Mouse (Mus musculus) neural tube, embryonic 15.5 days (tissue): ENCODE data around the gene Zfp335. TPM values are rescaled to one million over a fixed set of nuclear protein-coding genes. Genes with fewer than 3 reads are reported as not detected.

Experiments
- ATAC-seq: fragments of 200-750 bp; cut with Nextera tagmentation; 2 replicates; pipeline ENCODE4 v1.8.0; 2017; ENCODE audit warnings: mild to moderate bottlenecking, moderate TSS enrichment, moderate library complexity; ENCODE audit not compliant: low FRiP score
- H3K27ac ChIP-seq: fragments of 300-500 bp; sonication (generic); replicated peaks from 2 replicates; pipeline ENCODE4 v1.5.1; 2015; ENCODE audit warnings: mild to moderate bottlenecking, inconsistent platforms
- H3K27me3 ChIP-seq: fragments of 300-500 bp; sonication (generic); replicated peaks from 2 replicates; pipeline ENCODE4 v1.6.1; 2015; ENCODE audit warnings: inconsistent platforms
- H3K36me3 ChIP-seq: fragments of 300-500 bp; sonication (generic); 2 replicates; pipeline ENCODE4 v1.6.1; 2015; ENCODE audit warnings: inconsistent platforms
- H3K4me1 ChIP-seq: fragments of 300-500 bp; sonication (generic); 2 replicates; pipeline ENCODE4 v1.6.1; 2015; ENCODE audit warnings: inconsistent platforms
- H3K4me2 ChIP-seq: fragments of 300-500 bp; sonication (generic); 2 replicates; pipeline ENCODE4 v1.6.1; 2015; ENCODE audit warnings: inconsistent platforms, mild to moderate bottlenecking, moderate library complexity
- H3K4me3 ChIP-seq: fragments of 300-500 bp; sonication (generic); replicated peaks from 2 replicates; pipeline ENCODE4 v1.5.1; 2015; ENCODE audit warnings: mild to moderate bottlenecking, inconsistent platforms
- H3K9ac ChIP-seq: fragments of 300-500 bp; sonication (generic); replicated peaks from 2 replicates; pipeline ENCODE4 v1.6.1; 2015; ENCODE audit warnings: mild to moderate bottlenecking, inconsistent platforms
- H3K9me3 ChIP-seq: fragments of 300-500 bp; sonication (generic); replicated peaks from 2 replicates; pipeline ENCODE4 v1.6.1; 2016; ENCODE audit warnings: inconsistent platforms
- WGBS: fragments of 180-500 bp; shearing (Covaris S2); methylation state at CpG from one replicate; pipeline ENCODE4 v1.1.7; 2015; ENCODE audit warnings: mixed read lengths; 5-methylcytosine and 5-hydroxymethylcytosine counted together
- polyA plus RNA-seq: library from polyadenylated mRNA; unstranded; fragments of >200 nt; fragmentation: Nextera tagmentation; extraction: Ambion mirVana; gene quantifications from 2 replicates; pipeline ENCODE4 v1.2.1, GENCODE M21; 2015

Zfp335 gene
- polyA plus RNA-seq, 1 experiment from 2014 or later: 13.8 TPM

GRCm38 (mm10) chr2:164906071-164906470, 5.5 kb downstream of the Zfp335 start:
- no peak overlapping the region for H3K4me3 ChIP-seq
- H3K27me3 ChIP-seq: no peaks in the 10 kb centered on the region
- peaks cover 81% of the 10 kb centered on the region for H3K36me3 ChIP-seq
- no peaks in the 10 kb centered on the region for H3K9me3 ChIP-seq
- no peak overlapping the region for H3K9ac ChIP-seq
- WGBS: over 99% methylated on average over 4 of the region's 4 CpGs
- no peak for ATAC-seq
- H3K4me2 ChIP-seq: no peak overlapping the region
- H3K4me1 ChIP-seq: peaks cover 19% of the 10 kb centered on the region
- H3K27ac ChIP-seq: no peak overlapping the region

DNA sequence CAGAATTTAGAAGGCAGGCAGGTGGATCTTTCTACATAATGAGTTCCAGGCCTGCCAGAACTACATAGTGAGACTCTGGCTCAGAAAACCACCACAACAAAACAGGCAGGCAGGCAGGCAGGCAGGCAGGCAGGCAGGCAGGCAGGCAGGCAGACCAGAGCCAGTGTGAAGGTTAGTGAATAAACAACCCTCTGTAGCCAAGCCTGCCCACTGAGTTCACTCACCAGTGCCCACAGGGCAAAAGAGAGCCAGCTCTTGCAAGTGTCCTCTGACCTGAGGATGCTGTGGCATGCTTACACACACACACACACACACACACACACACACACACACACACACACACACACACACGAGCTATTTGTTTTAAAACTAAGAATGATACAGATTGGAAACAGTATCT, 8.1 kb downstream of the Zfp335 start:
- H3K27ac ChIP-seq: no peak overlapping the region
- WGBS: 88% methylated on average over 1 of the region's 1 CpGs

GRCm38 (mm10) chr2:164901380-164901779, 10.2 kb downstream of the Zfp335 start:
- no peak overlapping the region for H3K27ac ChIP-seq
- 93% methylated on average over 13 of the region's 13 CpGs for WGBS
- no peak overlapping the region for H3K4me3 ChIP-seq
- no peak for ATAC-seq
- H3K9ac ChIP-seq: no peak overlapping the region
- peaks cover 96% of the 10 kb centered on the region for H3K36me3 ChIP-seq
- no peaks in the 10 kb centered on the region for H3K9me3 ChIP-seq
- H3K4me1 ChIP-seq: no peaks in the 10 kb centered on the region
- no peak overlapping the region for H3K4me2 ChIP-seq
- H3K27me3 ChIP-seq: no peaks in the 10 kb centered on the region

More for the DNA sequence above, 8.1 kb downstream of the Zfp335 start:
- H3K36me3 ChIP-seq: peaks cover 98% of the 10 kb centered on the region
- H3K27me3 ChIP-seq: no peaks in the 10 kb centered on the region
- no peaks in the 10 kb centered on the region for H3K9me3 ChIP-seq
- H3K4me1 ChIP-seq: no peaks in the 10 kb centered on the region
- H3K4me3 ChIP-seq: no peak overlapping the region
- no peak overlapping the region for H3K4me2 ChIP-seq
- no peak for ATAC-seq
- no peak overlapping the region for H3K9ac ChIP-seq

DNA sequence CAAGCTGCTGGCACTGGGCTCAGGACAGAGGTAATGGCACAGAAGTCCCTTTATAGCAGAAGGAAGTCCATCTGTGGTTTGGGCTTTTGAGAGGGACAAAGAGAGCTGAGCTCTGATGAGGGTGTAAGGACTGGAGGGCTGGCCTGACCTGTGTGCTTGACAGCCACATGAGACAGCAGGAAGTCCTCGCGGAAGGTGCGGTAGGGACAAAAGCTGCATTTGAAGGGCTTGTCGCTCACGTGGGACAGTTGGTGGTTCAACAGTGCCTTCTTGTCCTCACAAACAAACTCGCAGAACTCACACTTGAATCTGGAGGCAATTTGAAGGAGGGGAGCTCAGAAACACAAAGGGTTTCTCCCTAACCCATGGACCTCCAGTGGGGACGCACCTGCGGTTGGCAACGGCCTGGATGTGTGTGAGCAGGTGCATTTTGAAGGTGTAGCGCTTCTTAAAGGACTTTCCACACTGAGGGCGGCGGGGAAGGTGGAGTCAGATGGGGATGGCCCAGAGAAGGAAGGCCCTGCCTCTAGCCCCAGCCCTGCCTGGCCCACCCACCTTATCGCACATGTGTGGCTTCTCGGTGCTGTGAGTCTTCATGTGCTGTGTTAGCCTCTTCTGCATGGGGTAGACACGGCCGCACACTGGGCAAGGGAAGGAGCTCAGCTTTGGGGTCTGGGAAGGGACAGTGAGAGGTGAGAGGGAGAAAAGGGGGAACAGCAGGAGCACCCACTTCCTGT, 11.7 kb downstream of the Zfp335 start:
- H3K36me3 ChIP-seq: peaks cover 96% of the 10 kb centered on the region
- 94% methylated on average over 16 of the region's 16 CpGs for WGBS
- H3K9me3 ChIP-seq: no peaks in the 10 kb centered on the region
- H3K27me3 ChIP-seq: no peaks in the 10 kb centered on the region
- H3K27ac ChIP-seq: no peak overlapping the region
- no peak overlapping the region for H3K4me3 ChIP-seq
- no peak for ATAC-seq
- no peaks in the 10 kb centered on the region for H3K4me1 ChIP-seq
- no peak overlapping the region for H3K9ac ChIP-seq
- no peak overlapping the region for H3K4me2 ChIP-seq

- Histone ChIP-seq H3K9ac (no peak overlapping the region), H3K4me1 (no peaks in the 10 kb centered on the region), H3K9me3 (no peaks in the 10 kb centered on the region), H3K4me2 (no peak overlapping the region), H3K27me3 (no peaks in the 10 kb centered on the region), H3K36me3 (peaks cover 95% of the 10 kb centered on the region), H3K4me3 (no peak overlapping the region), H3K27ac (no peak overlapping the region)
- 96% methylated on average over 15 of the region's 15 CpGs for WGBS
- ATAC-seq: no peak
Observed at GRCm38 (mm10) chr2:164899034-164899433, 12.5 kb downstream of the Zfp335 start.

DNA sequence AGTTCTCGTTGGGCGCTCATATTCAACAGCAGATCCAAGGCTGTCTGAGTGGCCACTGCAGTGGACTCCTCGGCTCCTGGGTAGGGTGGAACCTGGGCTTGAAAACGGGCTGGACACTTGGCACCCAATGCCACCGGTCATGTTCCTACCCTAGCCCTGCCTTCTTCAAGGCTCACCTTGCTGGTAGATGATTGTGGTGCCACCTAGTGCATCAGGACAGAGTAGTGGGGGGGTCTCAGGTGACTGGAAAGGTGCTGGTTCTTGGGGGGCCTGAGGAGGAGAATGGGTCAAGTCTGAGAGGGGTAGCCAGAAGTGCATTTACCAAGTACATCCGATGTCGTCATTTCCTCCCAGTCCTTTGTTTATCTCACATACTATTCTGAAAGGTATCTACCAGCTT, 13.5 kb downstream of the Zfp335 start:
- WGBS: 96% methylated on average over 7 of the region's 7 CpGs
- Histone ChIP-seq H3K4me3 (no peak overlapping the region), H3K36me3 (peaks cover 97% of the 10 kb centered on the region), H3K27ac (no peak overlapping the region), H3K9ac (no peak overlapping the region), H3K4me2 (no peak overlapping the region), H3K9me3 (no peaks in the 10 kb centered on the region), H3K4me1 (no peaks in the 10 kb centered on the region), H3K27me3 (no peaks in the 10 kb centered on the region)
- ATAC-seq: no peak

DNA sequence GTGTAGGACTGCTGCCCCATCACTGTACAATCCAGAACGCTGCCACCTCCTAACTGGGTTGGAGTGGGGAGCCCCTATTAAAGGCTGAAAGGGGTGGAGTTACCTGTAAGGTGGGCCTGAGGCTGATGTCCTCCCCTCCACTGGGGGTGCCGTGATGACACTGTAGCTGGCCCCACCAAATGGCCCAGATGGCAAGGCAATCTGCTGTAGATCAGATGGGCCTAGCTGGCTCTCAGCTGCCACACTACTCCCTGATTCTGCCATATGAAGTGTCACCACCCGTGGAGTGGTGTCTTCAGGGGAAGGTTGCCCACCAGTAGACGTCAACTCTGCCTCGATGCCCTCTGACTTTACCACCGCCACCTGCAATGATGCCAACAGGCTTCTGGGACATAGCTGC, 15.7 kb downstream of the Zfp335 start:
- Histone ChIP-seq H3K27ac (no peak overlapping the region), H3K36me3 (peaks cover 97% of the 10 kb centered on the region), H3K27me3 (no peaks in the 10 kb centered on the region), H3K4me2 (no peak overlapping the region), H3K9me3 (no peaks in the 10 kb centered on the region), H3K4me3 (no peak overlapping the region), H3K4me1 (no peaks in the 10 kb centered on the region), H3K9ac (no peak overlapping the region)
- 97% methylated on average over 6 of the region's 6 CpGs for WGBS
- no peak for ATAC-seq

GRCm38 (mm10) chr2:164894644-164895043, 16.9 kb downstream of the Zfp335 start:
- ATAC-seq: no peak
- H3K9me3 ChIP-seq: no peaks in the 10 kb centered on the region
- no peak overlapping the region for H3K4me2 ChIP-seq
- 81% methylated on average over 1 of the region's 1 CpGs for WGBS
- H3K36me3 ChIP-seq: peaks cover 97% of the 10 kb centered on the region
- H3K27ac ChIP-seq: no peak overlapping the region
- H3K4me3 ChIP-seq: no peak overlapping the region
- H3K4me1 ChIP-seq: no peaks in the 10 kb centered on the region
- no peaks in the 10 kb centered on the region for H3K27me3 ChIP-seq
- no peak overlapping the region for H3K9ac ChIP-seq

GRCm38 (mm10) chr2:164894048-164894447, 17.5 kb downstream of the Zfp335 start:
- Histone ChIP-seq H3K27ac (no peak overlapping the region), H3K9me3 (no peaks in the 10 kb centered on the region), H3K36me3 (peaks cover 97% of the 10 kb centered on the region), H3K4me1 (no peaks in the 10 kb centered on the region), H3K27me3 (no peaks in the 10 kb centered on the region), H3K4me3 (no peak overlapping the region), H3K9ac (no peak overlapping the region), H3K4me2 (no peak overlapping the region)
- 62% methylated on average over 5 of the region's 5 CpGs for WGBS
- ATAC-seq: no peak

DNA sequence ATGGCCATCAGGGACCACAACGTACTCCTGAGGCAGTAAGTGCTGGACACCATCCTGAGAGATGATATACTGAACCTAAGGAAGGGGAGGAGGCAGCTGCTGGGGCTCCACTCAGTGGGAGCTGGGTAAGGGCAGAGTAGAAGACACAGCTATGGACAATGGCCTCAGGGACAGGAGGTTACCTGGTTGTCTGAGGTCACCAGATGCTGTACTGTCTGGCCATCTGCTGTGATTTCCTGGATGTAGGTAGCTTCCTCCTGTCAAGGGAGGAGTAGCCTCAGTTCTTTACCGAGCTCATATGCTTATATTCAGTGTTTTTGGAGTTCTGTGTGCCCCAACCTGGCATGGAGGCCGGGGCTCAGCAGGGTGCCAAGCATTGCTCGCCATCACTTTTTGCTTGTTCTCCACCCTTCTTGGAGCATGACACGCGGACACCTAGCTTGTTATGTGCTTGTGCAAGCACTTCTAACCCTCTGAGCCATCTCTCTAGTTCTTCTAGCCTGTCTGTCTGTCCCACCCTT, 18.8 kb downstream of the Zfp335 start:
- Histone ChIP-seq H3K4me2 (no peak overlapping the region), H3K9ac (no peak overlapping the region), H3K4me1 (no peaks in the 10 kb centered on the region), H3K36me3 (peaks cover 97% of the 10 kb centered on the region), H3K27ac (no peak overlapping the region), H3K27me3 (no peaks in the 10 kb centered on the region), H3K9me3 (no peaks in the 10 kb centered on the region), H3K4me3 (no peak overlapping the region)
- 88% methylated on average over 6 of the region's 6 CpGs for WGBS
- no peak for ATAC-seq

- Histone ChIP-seq H3K9me3 (no peaks in the 10 kb centered on the region), H3K36me3 (peaks cover 97% of the 10 kb centered on the region), H3K4me3 (no peak overlapping the region), H3K9ac (no peak overlapping the region), H3K27ac (no peak overlapping the region), H3K27me3 (no peaks in the 10 kb centered on the region), H3K4me2 (no peak overlapping the region), H3K4me1 (no peaks in the 10 kb centered on the region)
- ATAC-seq: no peak
- 76% methylated on average over 15 of the region's 15 CpGs for WGBS
Observed at GRCm38 (mm10) chr2:164891908-164892695, 19.5 kb downstream of the Zfp335 start.
